20 mouse cellular contexts compared by ENCODE assay signal in the genomic region with DNA sequence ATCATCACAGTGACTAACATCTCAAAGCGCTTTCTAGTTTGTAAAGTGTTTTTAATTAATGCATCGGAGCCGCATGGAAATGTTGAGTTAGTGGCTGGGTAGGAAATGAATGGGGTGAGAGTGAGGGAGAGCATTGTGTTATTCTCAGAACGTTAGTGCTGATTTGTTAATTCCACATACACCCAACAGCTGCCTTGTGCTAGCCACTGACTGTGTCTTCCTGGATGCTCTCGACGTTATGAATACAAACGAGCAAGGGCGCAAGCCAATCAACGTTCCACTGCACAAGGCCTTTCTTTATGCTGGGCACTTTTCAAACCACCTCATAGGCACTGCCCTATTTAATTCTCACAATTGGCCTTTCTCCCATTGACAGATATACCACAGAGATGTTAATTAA. TPM values are rescaled to one million over a fixed set of nuclear protein-coding genes. Genes with fewer than 3 reads are reported as not detected.
DNase-seq lines count a peak whose midpoint lies in the region; ATAC-seq lines count a peak whose summit lies in the region.
"Had no signal": no experiment of that assay in that cellular context is flagged by ENCODE, and none has a peak within 500 bp of the region (broad histone marks: within the 10 kb centered on the region; RNA-seq: fewer than 3 reads in every experiment).

No protein-coding gene starts in this region.

- no peak overlapping the region for H3K9ac ChIP-seq in forebrain, embryonic 15.5 days (replicated peaks)
- H3K9ac ChIP-seq in midbrain, embryonic 14.5 days (replicated peaks; ENCODE audit: low read length): no peak overlapping the region
- H3K9ac ChIP-seq in liver, embryonic 12.5 days: no peak overlapping the region
- H3K9ac ChIP-seq: heart, embryonic 12.5 days; liver, embryonic 13.5 days had no signal

- WGBS in forebrain, embryonic 15.5 days: 3% methylated on average over 9 of the region's 9 CpGs
- WGBS in midbrain, embryonic 14.5 days: 51% methylated on average over 9 of the region's 9 CpGs
- WGBS in liver, embryonic 12.5 days (ENCODE audit: insufficient replicate concordance): 81% methylated on average over 9 of the region's 9 CpGs

- H3K36me3 ChIP-seq in forebrain, embryonic 15.5 days: no peaks in the 10 kb centered on the region
- H3K36me3 ChIP-seq in midbrain, embryonic 14.5 days (ENCODE audit: control insufficient read depth, insufficient read depth, low read length): 0 out of 2 replicates have a peak, but pooled peaks cover 3% of the 10 kb centered on the region
- H3K36me3 ChIP-seq in liver, embryonic 12.5 days: no peaks in the 10 kb centered on the region
- H3K36me3 ChIP-seq: heart, embryonic 12.5 days; limb, embryonic 10.5 days; liver, embryonic 13.5 days had no signal

- peaks cover 9% of the 10 kb centered on the region for H3K4me1 ChIP-seq in forebrain, embryonic 15.5 days
- H3K4me1 ChIP-seq in midbrain, embryonic 14.5 days (ENCODE audit: control insufficient read depth, insufficient read depth, low read length): peaks cover 12% of the 10 kb centered on the region
- no peaks in the 10 kb centered on the region for H3K4me1 ChIP-seq in liver, embryonic 12.5 days
- H3K4me1 ChIP-seq: heart, embryonic 12.5 days; liver, embryonic 13.5 days; megakaryocyte, embryonic 14.5 days had no signal

- H3K9me3 ChIP-seq in forebrain, embryonic 15.5 days: no peaks in the 10 kb centered on the region
- H3K9me3 ChIP-seq in midbrain, embryonic 14.5 days (ENCODE audit: control insufficient read depth, low read length): no peaks in the 10 kb centered on the region
- peaks cover 3% of the 10 kb centered on the region; the same call in 1 of the 2 replicates for H3K9me3 ChIP-seq in liver, embryonic 12.5 days (replicated peaks)
- H3K9me3 ChIP-seq: limb, embryonic 10.5 days; liver, embryonic 13.5 days had no signal

- no peak overlapping the region for H3K4me2 ChIP-seq in forebrain, embryonic 15.5 days (replicated peaks)
- H3K4me2 ChIP-seq in midbrain, embryonic 14.5 days (ENCODE audit: low read length): no peak overlapping the region
- H3K4me2 ChIP-seq in liver, embryonic 12.5 days: no peak overlapping the region
- H3K4me2 ChIP-seq: heart, embryonic 12.5 days; liver, embryonic 13.5 days had no signal

- DNase-seq in retina, postnatal 1 day: peak; percentile 79
- no peak for DNase-seq in retina, embryonic 14.5 days (ENCODE audit: low spot score)
- peak; percentile 44 for DNase-seq in midbrain, embryonic 14.5 days
- no peak for DNase-seq in c-Kit-positive CD71-positive TER-119-positive erythroid progenitor cells, embryonic 14.5 days (ENCODE audit: low spot score)
- DNase-seq in left cerebral cortex, adult 8-10 months (ENCODE audit: low spot score in 2 of 2): no peak
- DNase-seq: cerebellum, adult 8-10 months; embryo, embryonic 11 days; gastrocnemius, postnatal 36 days; heart, postnatal 4 days; kidney, adult 11 months; kidney, postnatal 14 days; liver, embryonic 13.5 days; right cerebral cortex, adult 18-20 months; thymus, postnatal 14 days had no signal

- peak overlapping the region; percentile 29; the same call in 1 of the 2 replicates for H3K27ac ChIP-seq in forebrain, embryonic 15.5 days (replicated peaks)
- no peak overlapping the region for H3K27ac ChIP-seq in midbrain, embryonic 14.5 days (replicated peaks; ENCODE audit: low read depth, low read length)
- no peak overlapping the region for H3K27ac ChIP-seq in liver, embryonic 12.5 days
- H3K27ac ChIP-seq: limb, embryonic 10.5 days; liver, embryonic 13.5 days had no signal

- no peaks in the 10 kb centered on the region for H3K27me3 ChIP-seq in forebrain, embryonic 15.5 days
- H3K27me3 ChIP-seq in midbrain, embryonic 14.5 days (ENCODE audit: control insufficient read depth, insufficient read depth, low read length): no peaks in the 10 kb centered on the region
- peaks cover 17% of the 10 kb centered on the region; the same call in 1 of the 2 replicates for H3K27me3 ChIP-seq in liver, embryonic 12.5 days (replicated peaks)
- H3K27me3 ChIP-seq: liver, embryonic 13.5 days had no signal

- no peak overlapping the region for H3K4me3 ChIP-seq in forebrain, embryonic 15.5 days
- H3K4me3 ChIP-seq in midbrain, embryonic 14.5 days (replicated peaks; ENCODE audit: low read depth, low read length): no peak overlapping the region
- H3K4me3 ChIP-seq in liver, embryonic 12.5 days: no peak overlapping the region
- H3K4me3 ChIP-seq: heart, embryonic 12.5 days; limb, embryonic 10.5 days; liver, embryonic 13.5 days; megakaryocyte, embryonic 14.5 days had no signal

- peak; percentile 72 for ATAC-seq in forebrain, embryonic 15.5 days (replicated peaks)
- no peak for ATAC-seq in midbrain, embryonic 14.5 days (ENCODE audit: low FRiP score, low TSS enrichment)
- ATAC-seq in liver, embryonic 12.5 days: no peak

RNA-seq across cellular contexts. Expression of a gene that starts 11.8 kb away (rescaled TPM):
- 3.5 and 3.7 TPM in 2 replicates for polyA plus RNA-seq in forebrain, embryonic 15.5 days (2015; fragmentation: Nextera tagmentation; extraction: Ambion mirVana)
- polyA plus RNA-seq in midbrain, embryonic 14.5 days (2014; fragmentation: Nextera tagmentation; extraction: Ambion mirVana): 6.5 and 10.5 TPM in 2 replicates
- 10 to 100 TPM; 65.9 to 70.9 (median 70.2) TPM for total RNA-seq in left cerebral cortex, adult 8-10 months (2022)
- polyA plus RNA-seq in liver, embryonic 12.5 days (2016; fragmentation: Nextera tagmentation; extraction: Ambion mirVana): not detected in 2 replicates
- polyA plus RNA-seq: C2C12; limb, embryonic 10.5 days; liver, embryonic 13.5 days had no signal

Comparison
In these comparisons a context has a peak if more than half of its experiments do, and no peak if none do; other contexts are left out.
1. DNase-seq: peak in retina, postnatal 1 day (single experiment) and midbrain, embryonic 14.5 days (single experiment); none in retina, embryonic 14.5 days (single experiment), c-Kit-positive CD71-positive TER-119-positive erythroid progenitor cells, embryonic 14.5 days (single experiment) and left cerebral cortex, adult 8-10 months (0 of 2).